Mouse (Mus musculus) intestine, embryonic 15.5 days (tissue): Measurements from ENCODE around the gene Aoc3. TPM values are rescaled to one million over a fixed set of nuclear protein-coding genes. Genes with fewer than 3 reads are reported as not detected.
A peak's percentile ranks its signal among the peaks of the same experiment; 100 is the strongest.

ENCODE experiments used
- ATAC-seq: fragments of 200-750 bp; cut with Nextera tagmentation; 2 replicates; pipeline ENCODE4 v1.8.0; 2017; ENCODE audit warnings: moderate TSS enrichment, moderate library complexity
- H3K27ac ChIP-seq: fragments of 300-500 bp; sonication (generic); 2 replicates; pipeline ENCODE4 v1.5.1; 2015; ENCODE audit warnings: mild to moderate bottlenecking, inconsistent platforms
- H3K27me3 ChIP-seq: fragments of 300-500 bp; sonication (generic); replicated peaks from 2 replicates; pipeline ENCODE4 v1.6.1; 2015; ENCODE audit warnings: inconsistent platforms
- H3K36me3 ChIP-seq: fragments of 300-500 bp; sonication (generic); 2 replicates; pipeline ENCODE4 v1.6.1; 2015; ENCODE audit warnings: inconsistent platforms
- H3K4me1 ChIP-seq: fragments of 300-500 bp; sonication (generic); replicated peaks from 2 replicates; pipeline ENCODE4 v1.6.1; 2015; ENCODE audit warnings: inconsistent platforms
- H3K4me2 ChIP-seq: fragments of 300-500 bp; sonication (generic); replicated peaks from 2 replicates; pipeline ENCODE4 v1.6.1; 2015; ENCODE audit warnings: mild to moderate bottlenecking, inconsistent platforms
- H3K4me3 ChIP-seq: fragments of 300-500 bp; sonication (generic); replicated peaks from 2 replicates; pipeline ENCODE4 v1.5.1; 2015; ENCODE audit warnings: inconsistent platforms
- H3K9ac ChIP-seq: fragments of 300-500 bp; sonication (generic); 2 replicates; pipeline ENCODE4 v1.6.1; 2015; ENCODE audit warnings: inconsistent platforms
- H3K9me3 ChIP-seq: fragments of 300-500 bp; sonication (generic); 2 replicates; pipeline ENCODE4 v1.6.1; 2016; ENCODE audit warnings: inconsistent platforms
- WGBS: fragments of 180-500 bp; shearing (Covaris S2); methylation state at CpG from one replicate; pipeline ENCODE4 v1.1.7; 2015; 5-methylcytosine and 5-hydroxymethylcytosine counted together
- polyA plus RNA-seq: library from polyadenylated mRNA; unstranded; fragments of >200 nt; fragmentation: Nextera tagmentation; extraction: Ambion mirVana; gene quantifications from 2 replicates; pipeline ENCODE4 v1.2.1, GENCODE M21; 2015

The Aoc3 gene
- polyA plus RNA-seq: 2.1 and 2.7 TPM in 2 replicates

- Histone ChIP-seq H3K9me3 (no peaks in the 10 kb centered on the region), H3K9ac (no peak within 1 kb of the TSS), H3K4me1 (peaks cover 4% of the 10 kb centered on the region; the same call in 1 of the 2 replicates), H3K27ac (peak within 1 kb of the TSS; percentile 44; the same call in 1 of the 2 replicates), H3K4me2 (peak within 1 kb of the TSS; percentile 19), H3K36me3 (peaks cover 5% of the 10 kb centered on the region), H3K27me3 (no peaks in the 10 kb centered on the region), H3K4me3 (no peak within 1 kb of the TSS)
- WGBS: 54% methylated on average over 7 of the region's 7 CpGs
- peak; percentile 55; the same call in 1 of the 2 replicates for ATAC-seq
Observed at GRCm38 (mm10) chr11:101330371-101330924, at the start of gene Aoc3. TSS of gene Aoc3 (plus strand) at chr11:101330605.

- WGBS: 50% methylated on average over 7 of the region's 7 CpGs
- no peaks in the 10 kb centered on the region for H3K9me3 ChIP-seq
Observed at GRCm38 (mm10) chr11:101280837-101281236, 49.6 kb upstream of the Aoc3 start.

GRCm38 (mm10) chr11:101282896-101283295 lies 47.5 kb upstream of the Aoc3 start:
- H3K9me3 ChIP-seq: no peaks in the 10 kb centered on the region
- WGBS: 33% methylated on average over 5 of the region's 5 CpGs
- no peak overlapping the region for H3K4me2 ChIP-seq
- ATAC-seq: no peak
- H3K4me3 ChIP-seq: no peak overlapping the region
- H3K9ac ChIP-seq: no peak overlapping the region
- H3K27me3 ChIP-seq: no peaks in the 10 kb centered on the region
- no peak overlapping the region for H3K27ac ChIP-seq
- no peaks in the 10 kb centered on the region for H3K36me3 ChIP-seq
- H3K4me1 ChIP-seq: peaks cover 7% of the 10 kb centered on the region

More at GRCm38 (mm10) chr11:101280837-101281236, 49.6 kb upstream of the Aoc3 start:
- Histone ChIP-seq H3K27me3 (no peaks in the 10 kb centered on the region), H3K36me3 (no peaks in the 10 kb centered on the region), H3K9ac (no peak overlapping the region), H3K27ac (no peak overlapping the region), H3K4me2 (no peak overlapping the region), H3K4me3 (no peak overlapping the region), H3K4me1 (peaks cover 23% of the 10 kb centered on the region)
- no peak for ATAC-seq

- Histone ChIP-seq H3K27ac (no peak overlapping the region), H3K9ac (no peak overlapping the region), H3K36me3 (0 out of 2 replicates have a peak, but pooled peaks cover 2% of the 10 kb centered on the region), H3K4me2 (no peak overlapping the region), H3K27me3 (no peaks in the 10 kb centered on the region), H3K9me3 (no peaks in the 10 kb centered on the region), H3K4me3 (no peak overlapping the region), H3K4me1 (peaks cover 4% of the 10 kb centered on the region)
- WGBS: 67% methylated on average over 4 of the region's 4 CpGs
- no peak for ATAC-seq
Observed at GRCm38 (mm10) chr11:101283805-101284204, 46.6 kb upstream of the Aoc3 start.

- H3K36me3 ChIP-seq: peaks cover 29% of the 10 kb centered on the region
- H3K4me2 ChIP-seq: no peak overlapping the region
Observed at GRCm38 (mm10) chr11:101287306-101287705, 43.1 kb upstream of the Aoc3 start.

GRCm38 (mm10) chr11:101291231-101291630 lies 39.2 kb upstream of the Aoc3 start:
- H3K27me3 ChIP-seq: no peaks in the 10 kb centered on the region
- no peak overlapping the region for H3K4me3 ChIP-seq
- H3K9me3 ChIP-seq: no peaks in the 10 kb centered on the region
- WGBS: 93% methylated on average over 8 of the region's 8 CpGs
- no peak overlapping the region for H3K27ac ChIP-seq
- H3K4me1 ChIP-seq: no peaks in the 10 kb centered on the region
- H3K9ac ChIP-seq: no peak overlapping the region
- H3K4me2 ChIP-seq: no peak overlapping the region
- ATAC-seq: no peak
- peaks cover 38% of the 10 kb centered on the region for H3K36me3 ChIP-seq

More at GRCm38 (mm10) chr11:101287306-101287705, 43.1 kb upstream of the Aoc3 start:
- Histone ChIP-seq H3K9ac (no peak overlapping the region), H3K27me3 (no peaks in the 10 kb centered on the region), H3K27ac (no peak overlapping the region), H3K9me3 (no peaks in the 10 kb centered on the region), H3K4me3 (no peak overlapping the region), H3K4me1 (no peaks in the 10 kb centered on the region)
- 81% methylated on average over 9 of the region's 9 CpGs for WGBS
- ATAC-seq: no peak

GRCm38 (mm10) chr11:101295191-101295590 lies 35.2 kb upstream of the Aoc3 start:
- Histone ChIP-seq H3K4me2 (no peak overlapping the region), H3K36me3 (peaks cover 37% of the 10 kb centered on the region), H3K27ac (no peak overlapping the region), H3K9me3 (no peaks in the 10 kb centered on the region), H3K4me1 (no peaks in the 10 kb centered on the region), H3K4me3 (no peak overlapping the region), H3K27me3 (no peaks in the 10 kb centered on the region), H3K9ac (no peak overlapping the region)
- 95% methylated on average over 8 of the region's 8 CpGs for WGBS
- no peak for ATAC-seq

GRCm38 (mm10) chr11:101300881-101301280 lies 29.5 kb upstream of the Aoc3 start:
- no peaks in the 10 kb centered on the region for H3K9me3 ChIP-seq
- WGBS: 61% methylated on average over 7 of the region's 7 CpGs
- H3K4me3 ChIP-seq: peak overlapping the region; percentile 93
- H3K27ac ChIP-seq: no peak overlapping the region
- peaks cover 13% of the 10 kb centered on the region; the same call in 1 of the 2 replicates for H3K36me3 ChIP-seq
- H3K4me2 ChIP-seq: peak overlapping the region; percentile 93
- no peaks in the 10 kb centered on the region for H3K27me3 ChIP-seq
- H3K4me1 ChIP-seq: peaks cover 14% of the 10 kb centered on the region
- ATAC-seq: no peak
- peak overlapping the region; percentile 93; the same call in 1 of the 2 replicates for H3K9ac ChIP-seq

GRCm38 (mm10) chr11:101301299-101302003 lies 29.0 kb upstream of the Aoc3 start:
- Histone ChIP-seq H3K9ac (peak overlapping the region; percentile 93), H3K27me3 (no peaks in the 10 kb centered on the region), H3K36me3 (0 out of 2 replicates have a peak, but pooled peaks cover 12% of the 10 kb centered on the region), H3K4me1 (peaks cover 14% of the 10 kb centered on the region), H3K27ac (0 out of 2 replicates have a peak overlapping the region, but pooled peaks have one; percentile 54), H3K9me3 (no peaks in the 10 kb centered on the region), H3K4me2 (peak overlapping the region; percentile 93), H3K4me3 (peak overlapping the region; percentile 93)
- no peak for ATAC-seq
- 11% methylated on average over 26 of the region's 26 CpGs for WGBS

- H3K4me1 ChIP-seq: peaks cover 14% of the 10 kb centered on the region
- WGBS: 6% methylated on average over 39 of the region's 39 CpGs
- peak within 1 kb of the TSS; percentile 93 for H3K9ac ChIP-seq
- no peaks in the 10 kb centered on the region for H3K9me3 ChIP-seq
- H3K4me2 ChIP-seq: peak within 1 kb of the TSS; percentile 93
- H3K27ac ChIP-seq: peak within 1 kb of the TSS; percentile 54; the same call in 1 of the 2 replicates
- peak within 1 kb of the TSS; percentile 93 for H3K4me3 ChIP-seq
- peak; percentile 96 for ATAC-seq
- H3K36me3 ChIP-seq: 0 out of 2 replicates have a peak, but pooled peaks cover 11% of the 10 kb centered on the region
- H3K27me3 ChIP-seq: no peaks in the 10 kb centered on the region
Observed at GRCm38 (mm10) chr11:101302004-101302798, 28.2 kb upstream of the Aoc3 start, which contains the start of gene Becn1. TSS of gene Becn1 (minus strand) at chr11:101302286.

GRCm38 (mm10) chr11:101307744-101308143 lies 22.7 kb upstream of the Aoc3 start:
- WGBS: 24% methylated on average over 5 of the region's 5 CpGs
- Histone ChIP-seq H3K4me2 (no peak overlapping the region), H3K36me3 (no peaks in the 10 kb centered on the region), H3K9ac (no peak overlapping the region), H3K27ac (no peak overlapping the region), H3K9me3 (no peaks in the 10 kb centered on the region), H3K27me3 (no peaks in the 10 kb centered on the region), H3K4me3 (no peak overlapping the region), H3K4me1 (no peaks in the 10 kb centered on the region)
- peak; percentile 58 for ATAC-seq

GRCm38 (mm10) chr11:101311083-101311482 lies 19.3 kb upstream of the Aoc3 start:
- Histone ChIP-seq H3K36me3 (no peaks in the 10 kb centered on the region), H3K4me2 (no peak overlapping the region), H3K9me3 (no peaks in the 10 kb centered on the region), H3K27ac (no peak overlapping the region), H3K4me3 (no peak overlapping the region), H3K9ac (no peak overlapping the region), H3K4me1 (no peaks in the 10 kb centered on the region), H3K27me3 (no peaks in the 10 kb centered on the region)
- no peak for ATAC-seq
- 87% methylated on average over 3 of the region's 3 CpGs for WGBS
